15 mouse cellular contexts compared by ENCODE assay signal in genomic region chr17:28870435-28870834, GRCm38 (mm10). TPM values are rescaled to one million over a fixed set of nuclear protein-coding genes. Genes with fewer than 3 reads are reported as not detected.
DNase-seq lines count a peak whose midpoint lies in the region; ATAC-seq and TF ChIP-seq lines count a peak whose summit lies in the region.
"Had no signal": no experiment of that assay in that cellular context is flagged by ENCODE, and none has a peak within 500 bp of the region (broad histone marks: within the 10 kb centered on the region; RNA-seq: fewer than 3 reads in every experiment).

No protein-coding gene starts in this region.

- TF ChIP-seq POLR2A in MEL (IDR thresholded peaks at IDR 0.05; ENCODE audit: control insufficient read depth in 1 of 2, insufficient read depth in 1 of 2, low read depth in 1 of 2, low read length in 2 of 2, poor library complexity in 1 of 2): no peak

- no peaks in the 10 kb centered on the region for H3K27me3 ChIP-seq in liver, postnatal 0 days (ENCODE audit: insufficient read depth, low read length)
- H3K27me3 ChIP-seq in liver, embryonic 11.5 days (replicated peaks; ENCODE audit: control insufficient read depth, insufficient read depth, low read length): no peaks in the 10 kb centered on the region
- peaks cover 0 to 6% of the 10 kb centered on the region in 2 experiments; a peak in 3 of 4 replicates for H3K27me3 ChIP-seq in MEL (ENCODE audit: control insufficient read depth in 1 of 2, insufficient read depth in 2 of 2, low read length in 2 of 2)
- no peaks in the 10 kb centered on the region for H3K27me3 ChIP-seq in forebrain, postnatal 0 days (ENCODE audit: insufficient read depth, low read length)
- no peaks in the 10 kb centered on the region for H3K27me3 ChIP-seq in neural tube, embryonic 14.5 days (ENCODE audit: control insufficient read depth, insufficient read depth, low read length)
- H3K27me3 ChIP-seq in embryonic facial prominence, embryonic 10.5 days (replicated peaks; ENCODE audit: low read depth, poor library complexity, severe bottlenecking): peaks cover 4% of the 10 kb centered on the region; the same call in 1 of the 2 replicates
- H3K27me3 ChIP-seq: heart, embryonic 12.5 days; limb, embryonic 12.5 days had no signal

- no peaks in the 10 kb centered on the region for H3K9me3 ChIP-seq in liver, postnatal 0 days (ENCODE audit: low read length)
- H3K9me3 ChIP-seq in liver, embryonic 11.5 days (ENCODE audit: control insufficient read depth, low read length): no peaks in the 10 kb centered on the region
- H3K9me3 ChIP-seq in MEL (replicated peaks; ENCODE audit: insufficient read depth, low read length): no peaks in the 10 kb centered on the region
- no peaks in the 10 kb centered on the region for H3K9me3 ChIP-seq in forebrain, postnatal 0 days (ENCODE audit: low read length)
- no peaks in the 10 kb centered on the region for H3K9me3 ChIP-seq in neural tube, embryonic 14.5 days (ENCODE audit: control insufficient read depth, low read length)
- no peaks in the 10 kb centered on the region for H3K9me3 ChIP-seq in embryonic facial prominence, embryonic 10.5 days
- H3K9me3 ChIP-seq: heart, embryonic 12.5 days; limb, embryonic 12.5 days had no signal

- peak; percentile 39 for TF ChIP-seq CTCF in liver, postnatal 0 days (IDR thresholded peaks at IDR 0.05; ENCODE audit: low read depth)
- TF ChIP-seq CTCF in MEL (IDR thresholded peaks at IDR 0.05 in 2 of 3, conservative IDR thresholded peaks at IDR 0.05 in 1 of 3; ENCODE audit: control insufficient read depth in 1 of 3, insufficient read depth in 1 of 3, low read depth in 2 of 3, low read length in 3 of 3, poor library complexity in 1 of 3, severe bottlenecking in 1 of 3): peak; percentile 42 to 47 (median 46); a peak in 5 of 6 replicates
- TF ChIP-seq CTCF in forebrain, postnatal 0 days (IDR thresholded peaks at IDR 0.05; ENCODE audit: low read depth): no peak

- 70% methylated on average over 5 of the region's 5 CpGs for WGBS in liver, postnatal 0 days (ENCODE audit: insufficient replicate concordance)
- WGBS in liver, embryonic 11.5 days: 66% methylated on average over 5 of the region's 5 CpGs
- 68% methylated on average over 5 of the region's 5 CpGs for WGBS in forebrain, postnatal 0 days
- 71% methylated on average over 5 of the region's 5 CpGs for WGBS in neural tube, embryonic 14.5 days
- 78% methylated on average over 5 of the region's 5 CpGs for WGBS in embryonic facial prominence, embryonic 10.5 days

- no peaks in the 10 kb centered on the region for H3K36me3 ChIP-seq in liver, postnatal 0 days (replicated peaks; ENCODE audit: insufficient read depth, low read length)
- H3K36me3 ChIP-seq in liver, embryonic 11.5 days (ENCODE audit: control insufficient read depth, insufficient read depth, low read length): no peaks in the 10 kb centered on the region
- no peaks in the 10 kb centered on the region for H3K36me3 ChIP-seq in MEL (ENCODE audit: control insufficient read depth in 1 of 2, insufficient read depth in 2 of 2, low read length in 2 of 2)
- H3K36me3 ChIP-seq in forebrain, postnatal 0 days (ENCODE audit: insufficient read depth): no peaks in the 10 kb centered on the region
- no peaks in the 10 kb centered on the region for H3K36me3 ChIP-seq in neural tube, embryonic 14.5 days (ENCODE audit: control insufficient read depth, insufficient read depth, low read length)
- no peaks in the 10 kb centered on the region for H3K36me3 ChIP-seq in embryonic facial prominence, embryonic 10.5 days (replicated peaks)
- H3K36me3 ChIP-seq: heart, embryonic 12.5 days; limb, embryonic 12.5 days had no signal

- peaks cover 11% of the 10 kb centered on the region; the same call in 1 of the 2 replicates for H3K4me1 ChIP-seq in liver, postnatal 0 days (ENCODE audit: insufficient read depth)
- no peaks in the 10 kb centered on the region; the same call in none of the 2 replicates for H3K4me1 ChIP-seq in liver, embryonic 11.5 days (replicated peaks; ENCODE audit: control insufficient read depth, insufficient read depth, low read length)
- no peaks in the 10 kb centered on the region for H3K4me1 ChIP-seq in MEL (ENCODE audit: control insufficient read depth in 1 of 2, insufficient read depth in 2 of 2, low read length in 2 of 2)
- H3K4me1 ChIP-seq in forebrain, postnatal 0 days (ENCODE audit: insufficient read depth): peaks cover 10% of the 10 kb centered on the region; the same call in 1 of the 2 replicates
- peaks cover 11% of the 10 kb centered on the region for H3K4me1 ChIP-seq in neural tube, embryonic 14.5 days (ENCODE audit: control insufficient read depth, insufficient read depth, low read length)
- peaks cover 7% of the 10 kb centered on the region for H3K4me1 ChIP-seq in embryonic facial prominence, embryonic 10.5 days

- no peak; the same call in 1 of the 2 replicates for TF ChIP-seq RAD21 in MEL (IDR thresholded peaks at IDR 0.05; ENCODE audit: low read depth, low read length)

- no peak overlapping the region for H3K27ac ChIP-seq in liver, postnatal 0 days (ENCODE audit: low read depth)
- no peak overlapping the region for H3K27ac ChIP-seq in liver, embryonic 11.5 days (ENCODE audit: low read depth, low read length)
- no peak overlapping the region for H3K27ac ChIP-seq in MEL (ENCODE audit: control insufficient read depth, low read depth, low read length)
- peak overlapping the region; percentile 42; the same call in 1 of the 2 replicates for H3K27ac ChIP-seq in forebrain, postnatal 0 days (ENCODE audit: low read depth, low read length)
- peak overlapping the region; percentile 71 for H3K27ac ChIP-seq in neural tube, embryonic 14.5 days (ENCODE audit: low read depth, low read length)
- H3K27ac ChIP-seq in embryonic facial prominence, embryonic 10.5 days (replicated peaks): no peak overlapping the region
- H3K27ac ChIP-seq: limb, embryonic 12.5 days had no signal

- no peak for TF ChIP-seq EP300 in liver, postnatal 0 days (IDR thresholded peaks at IDR 0.05; ENCODE audit: low read depth)
- no peak for TF ChIP-seq EP300 in MEL (IDR thresholded peaks at IDR 0.05; ENCODE audit: low read depth in 1 of 2, low read length in 2 of 2)

- no peak overlapping the region for H3K9ac ChIP-seq in liver, postnatal 0 days (replicated peaks)
- no peak overlapping the region for H3K9ac ChIP-seq in liver, embryonic 11.5 days (ENCODE audit: low read depth, low read length)
- H3K9ac ChIP-seq in MEL (ENCODE audit: control insufficient read depth, low read depth, low read length, poor library complexity, severe bottlenecking): no peak overlapping the region
- H3K9ac ChIP-seq in forebrain, postnatal 0 days: no peak overlapping the region
- H3K9ac ChIP-seq in neural tube, embryonic 14.5 days (replicated peaks; ENCODE audit: low read depth, low read length): no peak overlapping the region
- H3K9ac ChIP-seq: heart, embryonic 12.5 days; limb, embryonic 12.5 days had no signal

- no peak for ATAC-seq in liver, postnatal 0 days
- ATAC-seq in liver, embryonic 11.5 days (replicated peaks; ENCODE audit: low FRiP score): no peak
- ATAC-seq in forebrain, postnatal 0 days: no peak
- no peak for ATAC-seq in neural tube, embryonic 14.5 days (ENCODE audit: low read depth)

- DNase-seq in liver, postnatal 0 days: no peak
- DNase-seq in liver, embryonic 11.5 days (ENCODE audit: low spot score): no peak
- no peak for DNase-seq in MEL (ENCODE audit: low read depth, low spot score)
- no peak for DNase-seq in forebrain, postnatal 0 days
- DNase-seq in urinary bladder, postnatal 25 days (ENCODE audit: low spot score): no peak
- no peak for DNase-seq in embryonic facial prominence, embryonic 10.5 days (ENCODE audit: low spot score)
- DNase-seq: cerebellum, adult 18-20 months; thymus, postnatal 4 days had no signal

- H3K4me3 ChIP-seq in liver, postnatal 0 days (ENCODE audit: low read depth, low read length): no peak overlapping the region
- no peak overlapping the region for H3K4me3 ChIP-seq in liver, embryonic 11.5 days (ENCODE audit: low read depth, low read length)
- no peak overlapping the region for H3K4me3 ChIP-seq in MEL (ENCODE audit: control insufficient read depth in 1 of 2, insufficient read depth in 1 of 2, low read depth in 2 of 2, low read length in 2 of 2)
- no peak overlapping the region for H3K4me3 ChIP-seq in forebrain, postnatal 0 days (ENCODE audit: low read depth, low read length)
- H3K4me3 ChIP-seq in neural tube, embryonic 14.5 days (ENCODE audit: low read depth, low read length): no peak overlapping the region
- H3K4me3 ChIP-seq in embryonic facial prominence, embryonic 10.5 days: no peak overlapping the region
- H3K4me3 ChIP-seq: erythroblast, embryonic 14.5 days; heart, embryonic 12.5 days; limb, embryonic 12.5 days had no signal

- H3K79me2 ChIP-seq in MEL (ENCODE audit: control insufficient read depth, insufficient read depth, low read length, poor library complexity): no peaks in the 10 kb centered on the region

- H3K4me2 ChIP-seq in liver, postnatal 0 days (ENCODE audit: low read depth, low read length): no peak overlapping the region
- no peak overlapping the region for H3K4me2 ChIP-seq in liver, embryonic 11.5 days
- no peak overlapping the region for H3K4me2 ChIP-seq in forebrain, postnatal 0 days (ENCODE audit: low read depth)
- H3K4me2 ChIP-seq in neural tube, embryonic 14.5 days (ENCODE audit: low read depth, low read length): no peak overlapping the region
- H3K4me2 ChIP-seq: heart, embryonic 12.5 days; limb, embryonic 12.5 days had no signal

RNA-seq across cellular contexts. Expression of gene Pnpla1, which starts 12.2 kb away (rescaled TPM):
- polyA plus RNA-seq in liver, postnatal 0 days (2015; fragmentation: Nextera tagmentation; extraction: Ambion mirVana): 0.09 and 0.16 TPM in 2 replicates
- polyA plus RNA-seq in liver, embryonic 11.5 days (2014; fragmentation: Nextera tagmentation; extraction: Ambion mirVana): 0.05 TPM in 1 of 2 replicates, not detected in the other
- 0.08 TPM in 1 of 2 replicates, not detected in the other for total RNA-seq in MEL (2012; rRNA removed)
- under 1 TPM in 1 of 2 experiments, not detected in 1; 0.38 TPM for polyA plus RNA-seq in MEL (2012; ENCODE audit: insufficient read depth in 1 of 2, insufficient read length in 2 of 2, low read depth in 1 of 2, low replicate concordance in 2 of 2, missing spikeins in 1 of 2)
- not detected in 2 replicates for total RNA-seq in forebrain, postnatal 0 days (2014; rRNA removed)
- polyA plus RNA-seq in forebrain, postnatal 0 days (2015; fragmentation: Nextera tagmentation; extraction: Ambion mirVana): 0.04 TPM in 1 of 2 replicates, not detected in the other
- polyA plus RNA-seq in neural tube, embryonic 14.5 days (2014; fragmentation: Nextera tagmentation; extraction: Ambion mirVana): 0.07 TPM in 1 of 2 replicates, not detected in the other
- polyA plus RNA-seq in embryonic facial prominence, embryonic 10.5 days (2016; fragmentation: Nextera tagmentation; extraction: Ambion mirVana): 0.09 TPM in 1 of 2 replicates, not detected in the other
- total RNA-seq: gastrocnemius, adult 8-10 months had no signal
- polyA plus RNA-seq: erythroblast, embryonic 14.5 days; kidney, embryonic 16.5 days; limb, embryonic 12.5 days; lung, embryonic 16.5 days had no signal

RNA-seq across cellular contexts. Expression of gene 4930539E08Rik, which starts 44.7 kb away (rescaled TPM):
- polyA plus RNA-seq in liver, postnatal 0 days (2015; fragmentation: Nextera tagmentation; extraction: Ambion mirVana): 0.08 and 0.09 TPM in 2 replicates
- 0.08 and 0.48 TPM in 2 replicates for polyA plus RNA-seq in liver, embryonic 11.5 days (2014; fragmentation: Nextera tagmentation; extraction: Ambion mirVana)
- total RNA-seq in MEL (2012; rRNA removed): 0.04 TPM in 1 of 2 replicates, not detected in the other
- polyA plus RNA-seq in MEL (2012; ENCODE audit: insufficient read depth in 1 of 2, insufficient read length in 2 of 2, low read depth in 1 of 2, low replicate concordance in 2 of 2, missing spikeins in 1 of 2): under 1 TPM in 1 of 2 experiments, not detected in 1; 0.01 TPM
- 3.3 and 4.1 TPM in 2 replicates for total RNA-seq in forebrain, postnatal 0 days (2014; rRNA removed)
- polyA plus RNA-seq in forebrain, postnatal 0 days (2015; fragmentation: Nextera tagmentation; extraction: Ambion mirVana): 1.8 and 2.1 TPM in 2 replicates
- polyA plus RNA-seq in neural tube, embryonic 14.5 days (2014; fragmentation: Nextera tagmentation; extraction: Ambion mirVana): 0.42 and 0.48 TPM in 2 replicates
- polyA plus RNA-seq in embryonic facial prominence, embryonic 10.5 days (2016; fragmentation: Nextera tagmentation; extraction: Ambion mirVana): 0.10 and 0.17 TPM in 2 replicates
- total RNA-seq: gastrocnemius, adult 8-10 months had no signal
- polyA plus RNA-seq: erythroblast, embryonic 14.5 days had no signal

Comparison
In these comparisons a context has a peak if more than half of its experiments do, and no peak if none do; other contexts are left out.
1. H3K27ac ChIP-seq: peak in forebrain, postnatal 0 days (single experiment) and neural tube, embryonic 14.5 days (single experiment); none in liver, postnatal 0 days (single experiment), liver, embryonic 11.5 days (single experiment), MEL (single experiment) and embryonic facial prominence, embryonic 10.5 days (single experiment).